Mouse (Mus musculus) midbrain, embryonic 16.5 days (tissue): Measurements from ENCODE around the gene Tsr1. TPM values are rescaled to one million over a fixed set of nuclear protein-coding genes. Genes with fewer than 3 reads are reported as not detected.

Experiments
- ATAC-seq: fragments of 200-750 bp; cut with Nextera tagmentation; 2 replicates; pipeline ENCODE4 v1.8.0; 2017; ENCODE audit warnings: moderate TSS enrichment
- H3K27ac ChIP-seq: fragments of 300-500 bp; sonication (generic); 2 replicates; pipeline ENCODE4 v1.5.1; 2014; ENCODE audit warnings: mild to moderate bottlenecking, low read length, mixed read lengths
- H3K27me3 ChIP-seq: fragments of 300-500 bp; sonication (generic); 2 replicates; pipeline ENCODE4 v1.6.1; 2014; ENCODE audit warnings: low read depth, low read length, mixed read lengths; ENCODE audit not compliant: control insufficient read depth, insufficient read depth
- H3K36me3 ChIP-seq: fragments of 300-500 bp; sonication (generic); 2 replicates; pipeline ENCODE4 v1.6.1; 2014; ENCODE audit warnings: mild to moderate bottlenecking, low read length, moderate library complexity, mixed read lengths; ENCODE audit not compliant: control insufficient read depth, insufficient read depth
- H3K4me1 ChIP-seq: fragments of 300-500 bp; sonication (generic); 2 replicates; pipeline ENCODE4 v1.6.1; 2014; ENCODE audit warnings: mild to moderate bottlenecking, low read length, mixed read lengths; ENCODE audit not compliant: control insufficient read depth, insufficient read depth
- H3K4me2 ChIP-seq: fragments of 300-500 bp; sonication (generic); 2 replicates; pipeline ENCODE4 v1.6.1; 2014; ENCODE audit warnings: mild to moderate bottlenecking, low read length, mixed read lengths
- H3K4me3 ChIP-seq: fragments of 300-500 bp; sonication (generic); 2 replicates; pipeline ENCODE4 v1.5.1; 2014; ENCODE audit warnings: low read depth, mild to moderate bottlenecking, low read length, moderate library complexity, mixed read lengths
- H3K9ac ChIP-seq: fragments of 300-500 bp; sonication (generic); 2 replicates; pipeline ENCODE4 v1.6.1; 2014; ENCODE audit warnings: low read depth, low read length, mixed read lengths
- H3K9me3 ChIP-seq: fragments of 300-500 bp; sonication (generic); replicated peaks from 2 replicates; pipeline ENCODE4 v1.6.1; 2014; ENCODE audit warnings: mild to moderate bottlenecking, low read length, mixed read lengths; ENCODE audit not compliant: control insufficient read depth, poor library complexity, severe bottlenecking
- WGBS: fragments of 180-500 bp; shearing (Covaris S2); extraction: QIAGEN DNeasy Blood & Tissue Kit; methylation state at CpG from one replicate; pipeline ENCODE4 v1.1.7; 2014; 5-methylcytosine and 5-hydroxymethylcytosine counted together
- polyA plus RNA-seq: library from polyadenylated mRNA; unstranded; fragments of >200 nt; fragmentation: Nextera tagmentation; extraction: Ambion mirVana; gene quantifications from 2 replicates; pipeline ENCODE4 v1.2.1, GENCODE M21; 2015

The Tsr1 gene
- polyA plus RNA-seq, 1 experiment from 2014 or later: 27.6 TPM

- no peak overlapping the region for H3K9ac ChIP-seq
- H3K27me3 ChIP-seq: no peaks in the 10 kb centered on the region
- peaks cover 42% of the 10 kb centered on the region for H3K36me3 ChIP-seq
- no peak overlapping the region for H3K27ac ChIP-seq
- no peaks in the 10 kb centered on the region for H3K4me1 ChIP-seq
- ATAC-seq: no peak
- H3K4me3 ChIP-seq: no peak overlapping the region
- H3K4me2 ChIP-seq: no peak overlapping the region
- 94% methylated on average over 4 of the region's 4 CpGs for WGBS
- no peaks in the 10 kb centered on the region for H3K9me3 ChIP-seq
Measured at GRCm38 (mm10) chr11:74909978-74910377, 12.1 kb downstream of the Tsr1 start.

GRCm38 (mm10) chr11:74912492-74912891, 14.6 kb downstream of the Tsr1 start:
- WGBS: 87% methylated on average over 3 of the region's 3 CpGs
- H3K27ac ChIP-seq: no peak overlapping the region
- no peaks in the 10 kb centered on the region for H3K9me3 ChIP-seq
- no peaks in the 10 kb centered on the region for H3K4me1 ChIP-seq
- H3K4me2 ChIP-seq: no peak overlapping the region
- ATAC-seq: no peak
- no peak overlapping the region for H3K4me3 ChIP-seq
- H3K9ac ChIP-seq: no peak overlapping the region
- peaks cover 20% of the 10 kb centered on the region for H3K36me3 ChIP-seq
- no peaks in the 10 kb centered on the region for H3K27me3 ChIP-seq

GRCm38 (mm10) chr11:74919249-74919648, 21.4 kb downstream of the Tsr1 start:
- 94% methylated on average over 6 of the region's 6 CpGs for WGBS

GRCm38 (mm10) chr11:74924149-74924548, 26.3 kb downstream of the Tsr1 start:
- ATAC-seq: no peak
- H3K36me3 ChIP-seq: peaks cover 3% of the 10 kb centered on the region; the same call in 1 of the 2 replicates
- H3K4me2 ChIP-seq: no peak overlapping the region
- no peak overlapping the region for H3K9ac ChIP-seq
- peaks cover 20% of the 10 kb centered on the region for H3K4me1 ChIP-seq
- no peaks in the 10 kb centered on the region for H3K27me3 ChIP-seq
- H3K27ac ChIP-seq: no peak overlapping the region
- no peak overlapping the region for H3K4me3 ChIP-seq
- no peaks in the 10 kb centered on the region for H3K9me3 ChIP-seq
- WGBS: 59% methylated on average over 4 of the region's 4 CpGs

More at GRCm38 (mm10) chr11:74919249-74919648, 21.4 kb downstream of the Tsr1 start:
- H3K36me3 ChIP-seq: peaks cover 14% of the 10 kb centered on the region
- H3K27ac ChIP-seq: no peak overlapping the region
- no peak overlapping the region for H3K9ac ChIP-seq
- no peak overlapping the region for H3K4me3 ChIP-seq
- H3K4me2 ChIP-seq: no peak overlapping the region
- ATAC-seq: no peak
- H3K9me3 ChIP-seq: no peaks in the 10 kb centered on the region
- H3K27me3 ChIP-seq: no peaks in the 10 kb centered on the region
- 0 out of 2 replicates have a peak, but pooled peaks cover 2% of the 10 kb centered on the region for H3K4me1 ChIP-seq

GRCm38 (mm10) chr11:74925577-74926387, 27.9 kb downstream of the Tsr1 start, which contains the start of the genes Smg6 and Srr:
TSS of gene Smg6 (plus strand) at chr11:74925823.
TSS of gene Srr (minus strand) at chr11:74925948.
- H3K9ac ChIP-seq: peak within 1 kb of the TSS; percentile 98
- WGBS: under 1% methylated on average over 77 of the region's 88 CpGs
- H3K9me3 ChIP-seq: no peaks in the 10 kb centered on the region
- peak within 1 kb of the TSS; percentile 96 for H3K27ac ChIP-seq
- ATAC-seq: peak; percentile 94
- H3K4me3 ChIP-seq: peak within 1 kb of the TSS; percentile 97
- peak within 1 kb of the TSS; percentile 74 for H3K4me2 ChIP-seq
- H3K36me3 ChIP-seq: no peaks in the 10 kb centered on the region; the same call in 1 of the 2 replicates
- peaks cover 20% of the 10 kb centered on the region for H3K4me1 ChIP-seq
- H3K27me3 ChIP-seq: no peaks in the 10 kb centered on the region

- WGBS: 8% methylated on average over 11 of the region's 11 CpGs
- H3K9ac ChIP-seq: peak overlapping the region; percentile 98
Measured at GRCm38 (mm10) chr11:74926388-74927005, 28.6 kb downstream of the Tsr1 start.

GRCm38 (mm10) chr11:74927236-74927725, 29.4 kb downstream of the Tsr1 start:
- WGBS: 86% methylated on average over 2 of the region's 2 CpGs
- peaks cover 20% of the 10 kb centered on the region for H3K4me1 ChIP-seq
- H3K27ac ChIP-seq: no peak overlapping the region
- H3K9ac ChIP-seq: no peak overlapping the region
- ATAC-seq: no peak
- H3K4me3 ChIP-seq: no peak overlapping the region
- no peaks in the 10 kb centered on the region for H3K9me3 ChIP-seq
- no peaks in the 10 kb centered on the region for H3K27me3 ChIP-seq
- no peak overlapping the region for H3K4me2 ChIP-seq
- H3K36me3 ChIP-seq: peaks cover 2% of the 10 kb centered on the region; the same call in 1 of the 2 replicates

More at GRCm38 (mm10) chr11:74926388-74927005, 28.6 kb downstream of the Tsr1 start:
- Histone ChIP-seq H3K4me3 (peak overlapping the region; percentile 97), H3K4me2 (peak overlapping the region; percentile 55), H3K9me3 (no peaks in the 10 kb centered on the region), H3K36me3 (no peaks in the 10 kb centered on the region; the same call in 1 of the 2 replicates), H3K4me1 (peaks cover 20% of the 10 kb centered on the region), H3K27ac (peak overlapping the region; percentile 96), H3K27me3 (no peaks in the 10 kb centered on the region)
- ATAC-seq: no peak

- H3K27me3 ChIP-seq: no peaks in the 10 kb centered on the region
- 95% methylated on average over 4 of the region's 4 CpGs for WGBS
- H3K4me1 ChIP-seq: peaks cover 18% of the 10 kb centered on the region
- peaks cover 14% of the 10 kb centered on the region for H3K36me3 ChIP-seq
- no peak overlapping the region for H3K4me3 ChIP-seq
- H3K4me2 ChIP-seq: no peak overlapping the region
- no peak overlapping the region for H3K9ac ChIP-seq
- ATAC-seq: no peak
- no peaks in the 10 kb centered on the region for H3K9me3 ChIP-seq
- no peak overlapping the region for H3K27ac ChIP-seq
Measured at GRCm38 (mm10) chr11:74929111-74929510, 31.2 kb downstream of the Tsr1 start.

GRCm38 (mm10) chr11:74930391-74930790, 32.5 kb downstream of the Tsr1 start:
- Histone ChIP-seq H3K27me3 (no peaks in the 10 kb centered on the region), H3K9me3 (no peaks in the 10 kb centered on the region), H3K9ac (no peak overlapping the region), H3K4me3 (no peak overlapping the region), H3K4me1 (peaks cover 12% of the 10 kb centered on the region), H3K27ac (no peak overlapping the region), H3K4me2 (no peak overlapping the region), H3K36me3 (peaks cover 24% of the 10 kb centered on the region)
- WGBS: 94% methylated on average over 7 of the region's 7 CpGs
- ATAC-seq: no peak
